Mouse (Mus musculus): ENCODE data around the gene Gm10837.

Gm10837 gene

DNA sequence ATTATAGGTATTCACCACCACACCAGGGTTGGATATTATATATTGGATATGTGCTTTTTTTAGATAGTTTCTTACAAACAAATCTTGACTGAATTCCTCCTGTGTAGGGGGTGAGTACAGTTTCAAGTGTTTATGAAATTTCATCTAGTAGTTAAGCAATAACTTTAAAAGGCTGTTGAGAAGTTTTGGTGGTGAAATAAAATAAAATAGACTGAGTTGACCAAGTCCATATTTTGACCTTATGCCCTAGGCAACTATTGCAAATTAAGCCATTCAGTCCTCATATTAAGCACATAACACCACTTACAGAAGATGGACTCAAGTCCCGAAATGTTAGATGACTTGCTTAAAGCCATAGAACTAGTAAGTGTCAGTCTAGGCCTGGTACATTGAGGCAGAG, 45.6 kb downstream of the Gm10837 start:
- no peak for DNase-seq (ENCODE audit: low spot score)
